Mouse (Mus musculus) thymus, postnatal 10 days (tissue): ENCODE results near the gene Serinc2.
"Not testable (repeated sequence)": the region's sequence is repeated elsewhere in the genome, so short reads cannot be mapped to it uniquely, and the experiment has no call there.

Experiments
- DNase-seq, 2 experiments: peaks; one replicate each; pipeline ENCODE4 v3.0.0; 2021; ENCODE audit warnings: low spot score in 2 of 2

The Serinc2 gene

GRCm38 (mm10) chr4:130264131-130264530, 14.9 kb downstream of the Serinc2 start:
- DNase-seq = no peak

- DNase-seq = no peak
Observed at GRCm38 (mm10) chr4:130260406-130260805, 18.6 kb downstream of the Serinc2 start.

GRCm38 (mm10) chr4:130252441-130253157, 26.4 kb downstream of the Serinc2 start:
- DNase-seq = no peak

GRCm38 (mm10) chr4:130251763-130252162, 27.2 kb downstream of the Serinc2 start:
- DNase-seq = no peak

GRCm38 (mm10) chr4:130251172-130251705, 27.8 kb downstream of the Serinc2 start:
- no peak for DNase-seq

GRCm38 (mm10) chr4:130248636-130249035, 30.4 kb downstream of the Serinc2 start:
- no peak for DNase-seq

GRCm38 (mm10) chr4:130246132-130246531, 32.9 kb downstream of the Serinc2 start:
- peak in 1 of 2 experiments; percentile 69 for DNase-seq

GRCm38 (mm10) chr4:130244749-130245148, 34.3 kb downstream of the Serinc2 start:
- DNase-seq = no peak

- DNase-seq = not testable (repeated sequence)
Observed at GRCm38 (mm10) chr4:130243621-130244020, 35.4 kb downstream of the Serinc2 start.

GRCm38 (mm10) chr4:130242956-130243355, 36.0 kb downstream of the Serinc2 start:
- DNase-seq = no peak

- no peak for DNase-seq
Observed at GRCm38 (mm10) chr4:130240695-130241094, 38.3 kb downstream of the Serinc2 start.

- DNase-seq = no peak
Observed at GRCm38 (mm10) chr4:130237607-130238006, 41.4 kb downstream of the Serinc2 start.

- DNase-seq = no peak
Observed at GRCm38 (mm10) chr4:130236361-130236760, 42.6 kb downstream of the Serinc2 start.

GRCm38 (mm10) chr4:130224071-130224470, 54.9 kb downstream of the Serinc2 start:
- no peak for DNase-seq

- DNase-seq = no peak
Observed at GRCm38 (mm10) chr4:130222179-130222578, 56.8 kb downstream of the Serinc2 start, which contains the start of gene Gm853. Gene Gm853, minus strand, starts transcription at chr4:130222401.

- no peak for DNase-seq
Observed at GRCm38 (mm10) chr4:130220176-130220575, 58.8 kb downstream of the Serinc2 start.

- DNase-seq = no peak
Observed at GRCm38 (mm10) chr4:130215392-130215791, 63.6 kb downstream of the Serinc2 start.

- no peak for DNase-seq
Observed at GRCm38 (mm10) chr4:130213857-130214256, 65.1 kb downstream of the Serinc2 start.

GRCm38 (mm10) chr4:130213197-130213596, 65.8 kb downstream of the Serinc2 start:
- no peak for DNase-seq

- no peak for DNase-seq
Observed at GRCm38 (mm10) chr4:130212421-130212820, 66.6 kb downstream of the Serinc2 start.

GRCm38 (mm10) chr4:130211870-130212269, 67.1 kb downstream of the Serinc2 start:
- no peak for DNase-seq
